Mouse (Mus musculus) ES-Bruce4 (cell line): ENCODE results near the gene Bmp2.

Experiments used
- CTCF ChIP-seq: IDR thresholded peaks from one replicate; pipeline ENCODE4 v1.8.1; 2011; ENCODE audit warnings: low read depth, low read length
- EP300 ChIP-seq: IDR thresholded peaks from 2 replicates; pipeline ENCODE4 v1.6.1; 2011; ENCODE audit warnings: low read depth, low read length; ENCODE audit not compliant: insufficient read depth
- POLR2A ChIP-seq: IDR thresholded peaks from one replicate; pipeline ENCODE4 v1.8.1; 2011; ENCODE audit warnings: low read length; ENCODE audit not compliant: insufficient read depth

- TF ChIP-seq EP300 (no peak), CTCF (no peak), POLR2A (no peak)
Observed at GRCm38 (mm10) chr2:133535481-133535880, 16.5 kb upstream of the Bmp2 start.
